Mouse (Mus musculus) embryonic fibroblast, embryonic 13.5 days (primary cell): Measurements from ENCODE around the gene Gys2.

Experiments used
- CTCF ChIP-seq: IDR thresholded peaks from 2 replicates; pipeline ENCODE4 v1.5.1; 2011; ENCODE audit warnings: mild to moderate bottlenecking, control low read depth, low read length, moderate library complexity, borderline replicate concordance; ENCODE audit not compliant: insufficient read depth
- POLR2A ChIP-seq: IDR thresholded peaks from 2 replicates; pipeline ENCODE4 v1.6.1; 2011; ENCODE audit warnings: low read depth, mild to moderate bottlenecking, control low read depth, low read length, moderate library complexity

DNA sequence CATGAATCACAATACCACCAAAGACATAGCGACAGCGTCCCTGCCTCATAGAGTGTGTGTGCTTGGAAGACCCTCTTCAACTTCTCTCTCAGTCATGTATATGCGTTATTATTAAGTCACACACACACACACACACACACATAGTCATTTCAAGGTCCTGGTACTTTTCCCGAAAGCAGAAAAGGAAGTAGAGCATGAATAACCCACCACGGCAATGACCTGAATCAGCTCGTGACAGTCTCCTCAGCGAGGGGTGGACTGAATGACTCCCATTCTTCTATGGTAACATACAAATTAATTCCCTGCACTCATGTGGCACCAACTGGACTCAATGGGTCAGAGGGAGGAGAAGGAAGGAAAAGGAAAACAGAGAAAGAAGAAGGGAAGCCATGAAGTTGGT is 47.9 kb downstream of the Gys2 start:
- TF ChIP-seq POLR2A (no peak), CTCF (no peak)
